Mouse (Mus musculus) urinary bladder, postnatal 10 days (tissue): ENCODE measurements around the gene Tmem182.

Experiments used
- DNase-seq: peaks from one replicate; pipeline ENCODE4 v3.0.0; 2022; ENCODE audit warnings: low spot score

The Tmem182 gene

DNA sequence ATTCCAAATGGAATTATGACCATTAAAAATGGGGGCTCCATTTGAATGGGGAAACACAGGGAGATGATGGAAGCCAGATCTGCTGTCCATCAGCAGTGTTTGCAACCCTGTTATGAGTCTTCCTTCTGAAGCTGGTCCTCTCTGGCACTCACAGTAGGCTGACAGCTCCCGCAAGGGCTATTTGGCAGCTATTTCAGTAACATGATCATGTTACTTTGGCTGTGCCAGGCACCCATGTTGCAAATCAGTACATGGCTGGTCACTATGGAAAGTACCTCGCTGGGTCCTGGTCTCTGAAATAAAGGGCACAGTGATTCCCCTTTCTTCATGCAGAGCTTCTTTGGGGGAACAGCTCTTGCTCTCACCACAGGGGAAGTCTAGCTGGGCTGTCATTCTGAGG, 62.2 kb downstream of the Tmem182 start:
- no peak for DNase-seq

DNA sequence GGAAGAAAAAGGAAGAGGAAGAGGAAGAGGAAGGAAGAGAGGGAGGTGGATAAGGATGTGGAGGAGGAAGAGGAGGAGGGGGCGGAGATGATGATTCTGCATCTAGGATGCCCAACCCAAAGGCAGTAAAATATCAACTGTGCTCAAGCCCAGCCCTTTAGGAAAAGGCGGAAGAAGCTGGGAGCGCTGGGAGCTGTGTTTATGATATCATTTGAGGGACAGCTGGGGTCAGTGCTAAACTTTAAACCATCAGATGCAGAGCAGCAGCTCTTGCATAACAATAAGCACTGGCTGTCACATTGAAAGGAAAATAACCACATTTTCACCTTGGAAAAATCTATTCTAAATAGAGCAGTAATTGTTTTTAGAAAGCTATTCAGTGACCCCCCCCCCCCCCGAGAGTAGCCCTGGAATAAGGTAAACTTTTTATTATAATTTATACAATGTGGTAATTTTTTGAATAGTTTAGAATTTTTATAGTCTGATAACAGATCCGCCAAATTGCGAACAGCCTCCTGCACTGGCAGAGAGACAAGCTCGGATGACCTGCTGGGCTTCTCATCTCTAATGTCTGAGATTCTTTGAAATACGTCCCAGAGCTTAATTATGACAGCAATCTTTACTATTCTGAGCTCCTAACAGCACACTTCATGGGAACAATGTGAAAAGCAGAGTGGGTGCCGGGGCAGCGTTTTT, 68.5 kb downstream of the Tmem182 start:
- DNase-seq, result no peak

DNA sequence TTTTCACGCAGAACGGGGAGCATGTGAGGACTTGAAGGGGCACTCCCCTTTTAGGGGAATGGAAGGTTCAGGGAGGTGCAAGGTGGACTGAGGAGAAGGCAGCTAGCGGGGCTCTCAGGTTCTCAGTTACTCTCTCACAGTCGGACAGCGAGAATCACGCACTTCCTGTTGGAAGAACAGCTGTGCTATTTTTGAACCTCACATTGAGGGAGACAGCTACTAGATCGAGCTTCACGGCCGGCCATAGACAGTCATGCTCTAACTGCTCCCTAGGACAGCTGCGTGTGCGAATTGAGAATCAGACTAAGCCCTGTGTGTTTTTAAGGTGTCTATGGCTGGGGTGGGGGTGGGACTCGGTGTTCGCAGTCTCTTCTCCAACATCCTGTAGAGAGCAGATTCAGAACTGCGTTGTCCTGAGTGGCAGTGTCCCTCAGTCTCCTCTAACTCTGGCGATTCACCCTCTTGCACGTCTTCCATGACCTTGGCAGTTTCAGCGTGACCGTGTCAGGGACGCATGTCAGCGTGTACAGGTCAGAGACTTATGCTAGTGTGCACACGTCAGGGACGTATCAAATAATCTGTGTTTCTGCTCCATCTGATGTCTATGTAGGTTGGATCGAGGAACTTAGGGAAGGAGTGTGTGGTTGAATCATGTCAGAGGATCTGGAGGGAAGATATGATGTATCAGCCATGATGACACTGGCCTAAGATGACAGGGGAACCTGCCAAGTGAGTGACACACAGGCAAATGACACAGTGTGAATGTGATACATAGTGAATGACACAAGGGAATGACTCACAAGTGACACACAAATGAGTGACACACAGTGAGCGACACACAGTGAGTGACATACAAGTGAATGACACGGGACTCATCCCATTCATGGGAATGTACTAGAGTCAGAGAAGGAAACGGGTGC, 69.3 kb downstream of the Tmem182 start:
- DNase-seq, result no peak

DNA sequence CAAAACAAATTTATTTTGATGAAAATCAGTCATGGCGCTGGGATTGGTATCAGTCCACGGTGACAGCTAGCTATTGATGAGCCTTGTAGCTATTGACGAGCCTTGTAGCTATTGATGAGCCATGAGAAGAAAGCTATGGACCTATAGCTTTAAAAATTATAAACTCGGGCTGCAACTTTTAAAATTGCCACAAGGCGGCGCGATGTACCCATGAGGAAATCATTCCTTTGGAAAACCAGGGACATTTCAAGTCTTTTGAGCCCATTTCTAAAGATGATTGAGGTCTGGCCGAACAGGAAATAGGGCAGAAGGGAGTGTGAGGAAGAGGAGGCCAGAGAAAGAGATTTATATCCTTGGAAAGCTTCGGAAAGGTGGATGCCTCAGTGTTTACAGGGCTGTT, 73.7 kb downstream of the Tmem182 start:
- no peak for DNase-seq

DNA sequence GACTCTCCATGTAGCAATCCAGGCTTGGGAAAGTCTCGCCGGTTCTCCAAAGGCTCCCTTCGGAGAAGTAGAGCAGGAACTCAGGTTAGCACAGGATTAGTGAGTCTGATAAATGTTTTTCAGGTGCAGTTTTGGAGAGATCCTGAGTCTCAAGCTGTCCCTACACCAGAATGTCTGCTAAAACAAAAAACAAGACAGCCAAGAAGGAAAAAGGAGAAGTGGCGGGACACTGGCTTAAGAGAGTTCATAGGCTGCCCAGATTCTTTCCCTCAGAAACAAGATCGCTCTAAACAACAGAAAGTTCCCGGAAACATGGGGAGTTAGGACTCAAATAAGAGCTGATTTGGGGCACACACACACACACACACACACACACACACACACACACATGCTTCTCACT, 74.1 kb downstream of the Tmem182 start:
- no peak for DNase-seq

DNA sequence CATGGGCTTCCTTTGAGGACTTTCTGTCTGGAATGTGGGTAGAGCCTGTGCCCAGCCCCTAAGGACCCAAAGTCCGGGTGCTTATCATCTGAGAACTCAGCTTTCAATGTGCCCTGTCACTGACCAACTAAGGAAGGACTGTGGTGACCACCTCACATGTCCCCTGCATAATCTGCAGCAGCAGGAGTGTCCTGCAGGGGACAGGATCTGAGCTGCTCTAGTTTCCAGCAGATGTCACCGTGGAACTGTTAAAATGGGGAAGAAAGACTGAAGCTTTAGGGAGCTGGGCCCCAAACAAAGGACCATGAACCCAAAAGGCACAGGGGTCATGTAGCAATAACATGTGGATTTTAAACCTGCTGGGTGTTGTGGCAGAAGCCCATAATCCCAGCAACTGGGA, 75.1 kb downstream of the Tmem182 start:
- DNase-seq, result no peak

DNA sequence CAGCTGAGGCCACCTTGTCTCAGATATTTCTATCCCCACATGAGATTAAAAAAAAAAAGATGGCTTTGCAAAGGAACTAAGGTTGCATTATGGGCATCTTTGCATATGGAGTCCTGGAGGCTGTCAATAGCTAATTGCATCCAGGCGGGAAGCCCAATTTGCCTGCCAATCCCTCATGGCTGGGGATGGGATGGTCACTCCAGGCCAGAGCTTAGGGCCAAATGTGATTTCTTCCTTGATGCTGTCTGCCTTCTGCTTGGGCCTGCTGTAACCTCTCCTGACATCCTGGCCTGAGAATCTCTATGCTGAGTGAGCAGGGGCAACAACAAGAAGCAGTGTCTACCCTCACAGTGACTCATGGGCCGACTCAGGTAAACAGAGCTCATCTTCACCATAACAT, 78.5 kb downstream of the Tmem182 start:
- DNase-seq, result no peak

DNA sequence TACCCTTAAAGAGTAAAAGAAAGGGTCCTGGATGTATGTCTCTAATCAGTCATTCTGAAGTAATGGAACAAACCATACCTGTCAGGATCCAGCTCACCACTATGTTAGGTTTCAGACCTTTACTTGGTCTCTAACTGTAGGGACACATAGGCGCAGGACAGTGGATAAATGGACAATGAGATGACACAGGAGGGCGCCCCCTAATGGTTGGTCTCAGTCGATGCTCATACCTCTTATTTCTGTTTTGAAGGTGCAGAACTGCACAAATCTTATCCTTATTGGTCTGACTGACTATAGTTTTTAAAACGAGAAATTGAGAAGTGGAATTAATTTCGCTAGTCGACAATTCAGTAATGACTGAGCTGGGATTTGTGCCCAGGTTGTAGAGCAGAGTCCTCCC, 79.5 kb downstream of the Tmem182 start:
- DNase-seq, result no peak

DNA sequence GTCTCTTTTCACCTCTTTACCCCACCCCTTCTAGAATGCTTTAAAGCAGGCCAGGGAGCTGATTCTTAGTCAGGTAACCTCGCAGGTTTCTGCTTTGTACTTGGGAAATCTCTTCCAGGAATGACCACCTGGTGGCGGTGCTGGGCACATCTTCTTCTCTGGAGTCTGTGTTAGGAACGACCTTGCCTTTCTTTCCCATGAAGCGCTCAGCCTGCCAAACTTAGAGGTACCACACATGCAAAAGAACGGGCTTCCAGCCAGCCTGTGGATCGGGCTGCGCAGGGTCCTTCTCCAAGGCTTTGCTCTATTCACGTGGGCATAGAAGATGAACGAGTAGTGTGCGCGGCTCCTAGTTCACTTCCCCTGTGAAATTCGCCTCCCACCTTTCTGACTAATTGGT, 82.3 kb downstream of the Tmem182 start:
- no peak for DNase-seq

DNA sequence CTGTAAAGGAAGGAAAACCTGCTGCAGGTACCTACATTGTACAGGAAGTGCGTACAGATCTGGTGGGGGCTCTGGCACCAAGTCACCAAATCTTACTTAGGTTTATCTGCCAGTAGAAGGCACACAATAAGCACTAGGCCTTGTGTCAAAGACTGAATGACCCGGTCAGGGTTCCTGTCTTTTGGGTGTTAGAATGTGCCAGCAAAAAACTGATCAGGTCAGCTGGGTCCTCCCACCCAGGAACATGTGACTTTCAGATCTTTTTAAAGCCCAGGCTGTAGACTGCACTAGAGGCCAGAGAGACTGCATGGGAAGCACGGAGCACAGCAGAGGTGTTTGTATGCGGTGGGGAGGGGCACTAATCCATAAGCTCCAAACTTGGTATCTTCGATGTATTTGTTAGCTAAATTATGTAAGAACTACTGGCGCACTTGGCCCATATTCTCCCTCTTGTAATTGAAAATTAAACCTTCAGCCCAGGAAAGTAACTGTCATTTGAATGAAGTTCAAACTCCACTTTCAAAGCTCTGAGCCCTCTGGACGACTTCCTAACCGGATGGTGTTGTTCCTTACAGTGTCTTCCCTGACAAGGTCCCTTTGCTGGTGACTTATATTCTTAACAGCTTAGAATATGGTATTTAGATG, 83.1 kb downstream of the Tmem182 start:
- no peak for DNase-seq

DNA sequence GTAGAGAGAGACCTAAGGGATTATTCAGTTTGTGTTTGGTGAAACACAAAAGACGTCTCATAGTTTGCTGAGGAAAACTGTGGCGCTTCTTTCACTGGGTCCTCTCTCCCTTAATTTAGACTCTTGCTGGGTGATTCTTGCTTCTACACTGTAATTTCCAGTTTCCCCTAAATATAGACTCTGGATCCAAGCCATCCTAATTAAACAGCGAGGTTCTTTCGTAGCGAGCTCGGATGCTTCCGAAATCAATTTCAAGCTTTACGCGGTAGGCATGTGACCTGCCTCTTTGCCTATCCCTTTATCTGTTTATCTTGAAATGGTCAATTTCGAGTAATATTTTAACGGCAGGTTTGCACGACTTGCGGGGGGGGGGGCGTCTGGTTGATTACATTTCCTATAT, 84.2 kb downstream of the Tmem182 start:
- DNase-seq, result no peak

DNA sequence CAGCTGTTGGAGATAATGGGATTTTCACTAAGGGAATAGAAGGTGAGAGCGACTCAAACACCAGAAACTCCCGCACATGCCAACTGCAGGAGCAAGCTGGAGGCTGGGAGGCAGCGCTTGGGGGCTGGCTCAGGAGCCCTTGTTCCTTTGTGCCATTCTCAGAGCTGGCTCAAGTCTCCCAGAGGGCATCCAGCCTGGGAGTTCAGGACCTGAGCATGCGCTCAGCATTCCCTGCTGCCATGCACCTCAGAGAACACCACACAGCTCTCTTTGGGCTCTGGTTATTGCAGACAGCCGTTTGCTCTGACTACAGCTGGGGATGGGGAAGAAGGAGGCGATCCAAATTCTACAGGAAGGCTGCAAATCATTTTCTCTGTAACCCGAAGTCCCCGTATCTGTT, 84.8 kb downstream of the Tmem182 start:
- DNase-seq, result no peak

DNA sequence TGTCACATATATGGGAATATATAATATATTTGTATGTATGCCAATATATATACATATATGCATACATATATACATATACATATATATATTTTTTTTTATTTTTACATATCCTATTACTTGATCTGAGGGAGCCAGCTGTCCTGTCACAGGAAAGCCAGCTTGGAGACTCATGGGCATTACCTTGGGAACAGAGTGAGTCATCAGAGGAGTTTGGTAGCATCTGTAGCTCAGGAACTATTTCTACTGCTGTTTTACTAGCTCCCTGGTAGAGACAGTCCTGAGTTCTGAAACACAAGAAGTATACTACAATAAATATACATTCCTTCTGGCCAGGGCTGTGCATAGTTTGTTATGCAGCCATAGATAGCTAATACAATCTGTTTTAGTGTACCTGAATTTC, 98.3 kb downstream of the Tmem182 start:
- DNase-seq, result no peak
